Mouse (Mus musculus) liver, embryonic 14.5 days (tissue): ENCODE data around the gene Iqsec1. TPM values are rescaled to one million over a fixed set of nuclear protein-coding genes. Genes with fewer than 3 reads are reported as not detected.

Source experiments
- ATAC-seq: fragments of 200-750 bp; cut with Nextera tagmentation; 2 replicates; pipeline ENCODE4 v1.8.0; 2017; ENCODE audit warnings: moderate number of reproducible peaks, mild to moderate bottlenecking, moderate library complexity; ENCODE audit not compliant: insufficient read depth
- DNase-seq, 3 experiments: peaks; one replicate each; pipeline ENCODE4 v3.0.0-alpha.2; 2012 to 2013; ENCODE audit warnings: low read depth in 3 of 3, low spot score in 3 of 3
- H3K27ac ChIP-seq: fragments of 300-500 bp; sonication (generic); 2 replicates; pipeline ENCODE4 v1.5.1; 2014; ENCODE audit warnings: moderate library complexity, mild to moderate bottlenecking, control low read depth, inconsistent platforms
- H3K27me3 ChIP-seq: fragments of 300-500 bp; sonication (generic); 2 replicates; pipeline ENCODE4 v1.6.1; 2014; ENCODE audit warnings: mild to moderate bottlenecking, low read length, moderate library complexity; ENCODE audit not compliant: control insufficient read depth, insufficient read depth
- H3K36me3 ChIP-seq: fragments of 300-500 bp; sonication (generic); replicated peaks from 2 replicates; pipeline ENCODE4 v1.6.1; 2014; ENCODE audit warnings: low read depth; ENCODE audit not compliant: control insufficient read depth, insufficient read depth
- H3K4me1 ChIP-seq, 2 experiments: fragments of 200-500 bp in 1 of 2; fragments of 300-500 bp in 1 of 2; sonication (generic) in 1 of 2; replicated peaks; 2 replicates each; pipeline ENCODE4 v1.6.1; 2012 to 2014; ENCODE audit warnings: antibody characterized with exemption in 1 of 2, inconsistent platforms in 1 of 2, low read length in 1 of 2; ENCODE audit not compliant: control insufficient read depth in 2 of 2, insufficient read depth in 2 of 2
- H3K4me2 ChIP-seq: fragments of 300-500 bp; sonication (generic); 2 replicates; pipeline ENCODE4 v1.6.1; 2014; ENCODE audit warnings: low read depth, mild to moderate bottlenecking, control low read depth, moderate library complexity
- H3K4me3 ChIP-seq, 2 experiments: fragments of 200-500 bp in 1 of 2; fragments of 300-500 bp in 1 of 2; sonication (generic) in 1 of 2; 2 replicates each; pipeline ENCODE4 v1.5.1; 2012 to 2014; ENCODE audit warnings: low read depth in 2 of 2, low read length in 2 of 2, mild to moderate bottlenecking in 2 of 2, control low read depth in 1 of 2, inconsistent platforms in 1 of 2, moderate library complexity in 1 of 2; ENCODE audit not compliant: insufficient read depth in 1 of 2
- H3K9ac ChIP-seq: fragments of 300-500 bp; sonication (generic); replicated peaks from 2 replicates; pipeline ENCODE4 v1.6.1; 2014; ENCODE audit warnings: mild to moderate bottlenecking, control low read depth, moderate library complexity
- H3K9me3 ChIP-seq: fragments of 300-500 bp; sonication (generic); 2 replicates; pipeline ENCODE4 v1.6.1; 2016; ENCODE audit warnings: low read length, mixed read lengths; ENCODE audit not compliant: control insufficient read depth
- CTCF ChIP-seq: IDR thresholded peaks from 2 replicates; pipeline ENCODE4 v1.5.1; 2016; ENCODE audit warnings: antibody characterized with exemption, low read depth, control low read depth
- EP300 ChIP-seq: IDR thresholded peaks from 2 replicates; pipeline ENCODE4 v1.6.1; 2016; ENCODE audit warnings: antibody characterized with exemption, low read depth
- WGBS: fragments of 180-500 bp; shearing (Covaris S2); extraction: QIAGEN DNeasy Blood & Tissue Kit; methylation state at CpG from one replicate; pipeline ENCODE4 v1.1.7; 2014; ENCODE audit not compliant: insufficient replicate concordance; 5-methylcytosine and 5-hydroxymethylcytosine counted together
- polyA plus RNA-seq, 2 experiments: library from polyadenylated mRNA; depleted of rRNA in 1 of 2; stranded (reverse) in 1 of 2; unstranded in 1 of 2; fragments of >200 nt; fragmentation: Nextera tagmentation in 1 of 2; extraction: Ambion mirVana in 1 of 2; gene quantifications; 2 replicates each; pipeline versions ENCODE4 v1.2.1 to v1.2.3; 2012 to 2014

The Iqsec1 gene
- polyA plus RNA-seq, 2 experiments, result 4.0 to 9.0 TPM

- Histone ChIP-seq H3K27ac (no peak overlapping the region), H3K9me3 (no peaks in the 10 kb centered on the region), H3K9ac (no peak overlapping the region), H3K4me3 (no peak overlapping the region), H3K27me3 (no peaks in the 10 kb centered on the region), H3K36me3 (peaks cover 51% of the 10 kb centered on the region), H3K4me2 (no peak overlapping the region), H3K4me1 (no peaks in the 10 kb centered on the region; a peak in 1 of 4 replicates)
- WGBS, result 75% methylated on average over 9 of the region's 9 CpGs
- ATAC-seq (no peak), DNase-seq (no peak)
- TF ChIP-seq EP300 (no peak), CTCF (no peak)
Measured at GRCm38 (mm10) chr6:91014198-91014958, 25.9 kb upstream of the Iqsec1 start.

- Histone ChIP-seq H3K27me3 (no peaks in the 10 kb centered on the region), H3K4me3 (no peak overlapping the region), H3K9ac (no peak overlapping the region), H3K4me1 (peaks cover 16% of the 10 kb centered on the region in 2 experiments), H3K4me2 (no peak overlapping the region), H3K9me3 (no peaks in the 10 kb centered on the region), H3K36me3 (peaks cover 40% of the 10 kb centered on the region), H3K27ac (no peak overlapping the region)
- DNase-seq (no peak), ATAC-seq (no peak)
- WGBS, result 66% methylated on average over 3 of the region's 3 CpGs
- TF ChIP-seq CTCF, result no peak
- no peak for TF ChIP-seq EP300
Measured at GRCm38 (mm10) chr6:91012458-91012857, 24.0 kb upstream of the Iqsec1 start.

GRCm38 (mm10) chr6:91011568-91011967 lies 23.1 kb upstream of the Iqsec1 start:
- no peak for ATAC-seq
- H3K4me3 ChIP-seq, result no peak overlapping the region
- H3K9me3 ChIP-seq, result no peaks in the 10 kb centered on the region
- no peak overlapping the region for H3K9ac ChIP-seq
- no peak overlapping the region for H3K27ac ChIP-seq
- H3K4me1 ChIP-seq, result peaks cover 23 to 24% of the 10 kb centered on the region in 2 experiments
- peaks cover 32% of the 10 kb centered on the region for H3K36me3 ChIP-seq
- TF ChIP-seq EP300, result no peak
- H3K4me2 ChIP-seq, result no peak overlapping the region
- WGBS, result 71% methylated on average over 4 of the region's 4 CpGs
- no peak for DNase-seq
- no peaks in the 10 kb centered on the region for H3K27me3 ChIP-seq

- peak overlapping the region; percentile 63 for H3K4me2 ChIP-seq
- no peak overlapping the region for H3K4me3 ChIP-seq
- H3K4me1 ChIP-seq, result peaks cover 36 to 45% of the 10 kb centered on the region in 2 experiments
- H3K9ac ChIP-seq, result peak overlapping the region; percentile 28; the same call in 1 of the 2 replicates
- no peaks in the 10 kb centered on the region for H3K9me3 ChIP-seq
- WGBS, result 37% methylated on average over 3 of the region's 3 CpGs
- H3K27me3 ChIP-seq, result no peaks in the 10 kb centered on the region
- ATAC-seq, result peak; percentile 82
- H3K36me3 ChIP-seq, result peaks cover 8% of the 10 kb centered on the region
- DNase-seq, result peak in 2 of 3 experiments; percentile 53 to 69
- peak overlapping the region; percentile 81 for H3K27ac ChIP-seq
- no peak for TF ChIP-seq CTCF
- TF ChIP-seq EP300, result no peak
Measured at GRCm38 (mm10) chr6:91008284-91008830, 19.9 kb upstream of the Iqsec1 start.

- TF ChIP-seq CTCF (no peak), EP300 (peak; percentile 68)
- peak; percentile 71 for ATAC-seq
- peak overlapping the region; percentile 81 for H3K27ac ChIP-seq
- H3K9ac ChIP-seq, result peak overlapping the region; percentile 28
- H3K4me1 ChIP-seq, result peaks cover 44 to 53% of the 10 kb centered on the region in 2 experiments
- peak overlapping the region; percentile 63 for H3K4me2 ChIP-seq
- no peak overlapping the region for H3K4me3 ChIP-seq
- H3K36me3 ChIP-seq, result peaks cover 2% of the 10 kb centered on the region
- H3K27me3 ChIP-seq, result no peaks in the 10 kb centered on the region
- WGBS, result 15% methylated on average over 2 of the region's 2 CpGs
- DNase-seq, result peak in 2 of 3 experiments; percentile 50 to 57
- no peaks in the 10 kb centered on the region for H3K9me3 ChIP-seq
Measured at GRCm38 (mm10) chr6:91007207-91007606, 18.7 kb upstream of the Iqsec1 start.
